Comparison of ENCODE assay signal across 17 mouse cellular contexts in the genomic region with DNA sequence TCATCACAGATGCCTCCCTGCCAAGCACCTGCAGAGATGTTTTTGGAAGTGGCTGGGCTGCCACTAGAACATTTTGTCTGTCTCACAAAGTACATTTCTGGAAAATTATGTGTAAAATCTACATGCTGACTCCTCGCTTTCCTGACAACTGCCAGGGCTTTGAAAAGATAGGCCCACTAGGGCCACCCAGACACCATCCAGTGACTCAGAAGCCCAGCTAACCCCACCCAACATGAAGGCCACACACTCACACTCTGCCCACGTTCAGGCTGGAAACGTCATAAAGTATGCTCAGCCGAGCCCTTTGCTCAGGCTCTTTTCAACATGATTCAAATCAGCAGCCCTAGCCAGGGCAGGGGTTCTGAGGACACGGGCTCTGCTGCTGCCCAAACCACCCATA.
"Had no signal": no experiment of that assay in that cellular context is flagged by ENCODE, and none has a peak within 500 bp of the region (broad histone marks: within the 10 kb centered on the region; RNA-seq: fewer than 3 reads in every experiment).

No protein-coding gene starts in this region.

- H3K4me3 ChIP-seq: limb, embryonic 12.5 days; liver, embryonic 13.5 days; lung, embryonic 15.5 days; megakaryocyte, embryonic 14.5 days; midbrain, embryonic 15.5 days; neural tube, embryonic 12.5 days had no signal

- H3K27ac ChIP-seq: limb, embryonic 12.5 days; liver, embryonic 13.5 days; lung, embryonic 15.5 days; macrophage; midbrain, embryonic 15.5 days; neural tube, embryonic 12.5 days had no signal

- H3K27me3 ChIP-seq: liver, embryonic 13.5 days; lung, embryonic 15.5 days; midbrain, embryonic 15.5 days; neural tube, embryonic 12.5 days had no signal

- H3K4me1 ChIP-seq: limb, embryonic 12.5 days; liver, embryonic 13.5 days; lung, embryonic 15.5 days; megakaryocyte, embryonic 14.5 days; midbrain, embryonic 15.5 days; neural tube, embryonic 12.5 days had no signal

- H3K9ac ChIP-seq: limb, embryonic 12.5 days; liver, embryonic 13.5 days; liver, postnatal 0 days; lung, embryonic 15.5 days; midbrain, embryonic 15.5 days; neural tube, embryonic 12.5 days had no signal

- H3K4me2 ChIP-seq: limb, embryonic 12.5 days; liver, embryonic 13.5 days; lung, embryonic 15.5 days; midbrain, embryonic 11.5 days; midbrain, embryonic 15.5 days; neural tube, embryonic 12.5 days had no signal

- H3K9me3 ChIP-seq: limb, embryonic 12.5 days; liver, embryonic 13.5 days; lung, embryonic 15.5 days; midbrain, embryonic 15.5 days; neural tube, embryonic 12.5 days had no signal

- ATAC-seq: liver, postnatal 0 days; midbrain, embryonic 15.5 days had no signal

- DNase-seq: kidney, adult 18-20 months; kidney, postnatal 10 days; kidney, postnatal 4 days; liver; liver, embryonic 13.5 days; liver, postnatal 0 days; lung, postnatal 14 days; spleen, adult 18-20 months; thymus, adult 18-20 months; thymus, postnatal 14 days had no signal

- H3K36me3 ChIP-seq: limb, embryonic 12.5 days; liver, embryonic 13.5 days; lung, embryonic 15.5 days had no signal
